Mouse (Mus musculus): Measurements from ENCODE around the gene Rabggtb. TPM values are rescaled to one million over a fixed set of nuclear protein-coding genes. Genes with fewer than 3 reads are reported as not detected.
"Not testable (repeated sequence)": the region's sequence is repeated elsewhere in the genome, so short reads cannot be mapped to it uniquely, and the experiment has no call there.

Gene Rabggtb
- total and polyA plus RNA-seq, 3 experiments: 223 to 316 (median 256) TPM

DNA sequence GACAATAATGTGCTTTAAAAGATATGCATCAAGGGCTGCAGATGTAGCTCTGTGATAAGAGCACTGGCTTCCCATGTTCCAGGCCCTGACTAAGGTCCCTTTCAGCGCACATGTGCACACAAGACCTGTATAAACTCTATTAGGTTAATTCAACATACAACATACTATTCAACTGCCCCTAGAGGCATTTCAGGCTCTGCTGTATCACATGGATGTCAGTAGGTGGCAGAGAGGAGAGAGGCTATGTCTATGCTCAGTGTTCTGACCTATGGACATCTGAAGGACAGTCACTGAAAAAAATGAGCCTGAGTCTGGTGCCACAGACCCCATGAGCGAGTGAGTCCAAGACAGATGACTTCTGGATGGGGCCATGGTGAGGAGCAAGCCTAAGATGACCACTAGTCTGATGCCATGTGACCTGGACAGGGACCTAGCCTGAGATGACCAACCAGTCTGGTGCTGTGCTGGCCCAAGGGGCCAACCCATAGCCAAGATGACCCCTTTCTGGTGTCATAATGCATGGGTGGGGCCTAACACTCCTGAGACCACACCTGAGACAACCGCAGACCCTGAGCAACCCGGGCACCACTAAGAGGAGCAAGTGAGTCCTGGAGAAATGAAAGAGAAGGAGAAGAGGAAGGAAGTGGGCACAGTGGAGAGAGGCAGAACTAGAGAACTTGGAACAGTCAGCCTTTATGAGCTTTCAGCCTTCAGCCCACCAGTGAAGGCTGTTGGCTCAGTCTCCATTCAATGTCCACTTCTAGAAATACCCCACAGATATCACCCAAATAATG, 48.0 kb downstream of the Rabggtb start:
- H3K4me3 ChIP-seq (replicated peaks in 1 of 3; ENCODE audit: low read depth in 2 of 3, low read length in 2 of 3, poor library complexity in 1 of 3): no peak overlapping the region
- H3K9ac ChIP-seq (ENCODE audit: insufficient read depth, low read depth): no peak overlapping the region
- DNase-seq (ENCODE audit: extremely low read depth): no peak
- in situ Hi-C loops (cut with MboI; ENCODE audit: low pct_ligation_motif_present, low pct_unique_long_range_greater_than_20kb, low sequenced_read_pairs) (no loop called here), dilution Hi-C loops (cut with MboI; ENCODE audit: extremely low pct_ligation_motif_present, extremely low pct_unique_long_range_greater_than_20kb, low sequenced_read_pairs) (no loop called here)
- no peak overlapping the region for H3K27ac ChIP-seq (ENCODE audit: insufficient read depth, low read depth)
- no peaks in the 10 kb centered on the region for H3K9me3 ChIP-seq (replicated peaks; ENCODE audit: low read length)
- TF ChIP-seq SMC3 (IDR thresholded peaks at IDR 0.05; ENCODE audit: low read depth, low read length) (peak; percentile 20; the same call in 1 of the 2 replicates), RAD21 (IDR thresholded peaks at IDR 0.05; ENCODE audit: low read depth, low read length) (peak; percentile 7), POLR2A (IDR thresholded peaks at IDR 0.05; ENCODE audit: low read depth, low read length) (no peak), CTCF (conservative IDR thresholded peaks at IDR 0.05 in 1 of 2, IDR thresholded peaks at IDR 0.05 in 1 of 2; ENCODE audit: low read depth in 2 of 2, low read length in 2 of 2) (peak; percentile 11 to 62; a peak in 3 of 4 replicates)
- H3K27me3 ChIP-seq (replicated peaks): no peaks in the 10 kb centered on the region
- H3K4me2 ChIP-seq (ENCODE audit: insufficient read depth, low read depth, poor library complexity, severe bottlenecking): no peak overlapping the region
- H3K79me2 ChIP-seq (replicated peaks; ENCODE audit: control insufficient read depth, extremely low read depth, insufficient read depth, poor library complexity, severe bottlenecking): no peaks in the 10 kb centered on the region
- peaks cover 0 to 2% of the 10 kb centered on the region in 2 experiments for H3K36me3 ChIP-seq (replicated peaks in 1 of 2; ENCODE audit: control insufficient read depth in 1 of 2, insufficient read depth in 1 of 2, low read length in 1 of 2)
- peaks cover 0 to 13% of the 10 kb centered on the region in 2 experiments; a peak in 3 of 4 replicates for H3K4me1 ChIP-seq (ENCODE audit: control insufficient read depth in 1 of 2, insufficient read depth in 2 of 2)

DNA sequence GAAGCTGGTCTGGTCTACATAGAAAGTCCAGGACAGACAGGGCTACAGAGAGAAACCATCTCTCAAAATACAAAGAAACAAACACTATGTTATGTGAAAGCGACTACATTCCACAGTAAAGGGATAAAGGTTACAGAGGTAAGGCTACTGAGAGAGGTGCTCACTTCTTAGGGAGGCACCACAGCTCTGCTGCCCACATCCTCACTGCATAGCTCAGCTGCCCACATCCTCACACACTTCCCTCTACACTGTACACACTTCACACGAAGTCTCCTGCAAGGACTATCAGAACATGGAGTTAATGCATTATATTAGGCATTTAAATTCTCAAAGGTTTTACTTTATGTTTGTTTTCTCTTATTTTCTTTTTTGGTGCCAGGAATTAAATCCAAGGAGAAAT, 49.0 kb downstream of the Rabggtb start:
- Histone ChIP-seq H3K9me3 (replicated peaks; ENCODE audit: low read length) (no peaks in the 10 kb centered on the region), H3K4me2 (ENCODE audit: insufficient read depth, low read depth, poor library complexity, severe bottlenecking) (no peak overlapping the region), H3K36me3 (replicated peaks in 1 of 2; ENCODE audit: control insufficient read depth in 1 of 2, insufficient read depth in 1 of 2, low read length in 1 of 2) (no peaks in the 10 kb centered on the region), H3K27ac (ENCODE audit: insufficient read depth, low read depth) (no peak overlapping the region), H3K27me3 (replicated peaks) (no peaks in the 10 kb centered on the region), H3K4me3 (replicated peaks in 1 of 3; ENCODE audit: low read depth in 2 of 3, low read length in 2 of 3, poor library complexity in 1 of 3) (no peak overlapping the region), H3K9ac (ENCODE audit: insufficient read depth, low read depth) (no peak overlapping the region), H3K4me1 (ENCODE audit: control insufficient read depth in 1 of 2, insufficient read depth in 2 of 2) (peaks cover 6 to 23% of the 10 kb centered on the region in 2 experiments), H3K79me2 (replicated peaks; ENCODE audit: control insufficient read depth, extremely low read depth, insufficient read depth, poor library complexity, severe bottlenecking) (no peaks in the 10 kb centered on the region)
- in situ Hi-C loops (cut with MboI; ENCODE audit: low pct_ligation_motif_present, low pct_unique_long_range_greater_than_20kb, low sequenced_read_pairs) (no loop called here), dilution Hi-C loops (cut with MboI; ENCODE audit: extremely low pct_ligation_motif_present, extremely low pct_unique_long_range_greater_than_20kb, low sequenced_read_pairs) (no loop called here)
- TF ChIP-seq JUND (conservative IDR thresholded peaks at IDR 0.05; ENCODE audit: low read depth, low read length): no peak
- no peak for TF ChIP-seq ZC3H11A (IDR thresholded peaks at IDR 0.05; ENCODE audit: low read depth, low read length)
- TF ChIP-seq MEF2A (IDR thresholded peaks at IDR 0.05; ENCODE audit: borderline replicate concordance, low read depth, low read length): no peak
- TF ChIP-seq RAD21 (IDR thresholded peaks at IDR 0.05; ENCODE audit: low read depth, low read length): no peak
- TF ChIP-seq KAT2A (IDR thresholded peaks at IDR 0.05; ENCODE audit: insufficient replicate concordance, low read length): no peak
- no peak for TF ChIP-seq ZNF384 (IDR thresholded peaks at IDR 0.05; ENCODE audit: low read depth, low read length)
- DNase-seq (ENCODE audit: extremely low read depth): no peak

DNA sequence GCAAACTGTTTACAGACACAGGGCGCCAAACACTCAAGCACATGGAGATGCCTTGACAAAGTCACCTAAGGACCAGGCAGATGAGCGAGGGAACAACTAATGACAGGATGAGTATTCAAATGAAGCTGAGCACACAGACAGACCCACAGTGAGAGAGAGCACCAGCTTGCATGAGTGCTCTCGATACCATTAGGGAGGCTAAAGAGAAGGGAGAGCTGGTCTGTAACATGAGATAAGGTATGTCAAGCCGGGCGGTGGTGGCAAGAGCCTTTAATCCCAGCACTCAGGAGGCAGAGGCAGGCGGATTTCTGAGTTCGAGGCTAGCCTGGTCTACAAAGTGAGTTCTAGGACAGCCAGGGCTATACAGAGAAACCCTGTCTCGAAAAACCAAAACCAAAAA, 52.4 kb downstream of the Rabggtb start:
- H3K9me3 ChIP-seq (replicated peaks; ENCODE audit: low read length); H3K9ac ChIP-seq (ENCODE audit: insufficient read depth, low read depth); H3K27ac ChIP-seq (ENCODE audit: insufficient read depth, low read depth); DNase-seq (ENCODE audit: extremely low read depth); H3K27me3 ChIP-seq (replicated peaks); dilution Hi-C loops (cut with MboI; ENCODE audit: extremely low pct_ligation_motif_present, extremely low pct_unique_long_range_greater_than_20kb, low sequenced_read_pairs); H3K4me3 ChIP-seq (replicated peaks in 1 of 3; ENCODE audit: low read depth in 2 of 3, low read length in 2 of 3, poor library complexity in 1 of 3); H3K79me2 ChIP-seq (replicated peaks; ENCODE audit: control insufficient read depth, extremely low read depth, insufficient read depth, poor library complexity, severe bottlenecking); H3K36me3 ChIP-seq (replicated peaks in 1 of 2; ENCODE audit: control insufficient read depth in 1 of 2, insufficient read depth in 1 of 2, low read length in 1 of 2); in situ Hi-C loops (cut with MboI; ENCODE audit: low pct_ligation_motif_present, low pct_unique_long_range_greater_than_20kb, low sequenced_read_pairs); H3K4me2 ChIP-seq (ENCODE audit: insufficient read depth, low read depth, poor library complexity, severe bottlenecking): not testable (repeated sequence)
- peaks cover 11 to 39% of the 10 kb centered on the region in 2 experiments for H3K4me1 ChIP-seq (ENCODE audit: control insufficient read depth in 1 of 2, insufficient read depth in 2 of 2)

Measured in CH12.LX (cell line).